Mouse (Mus musculus) cortical plate, adult 2 months (tissue): ENCODE measurements around the gene Agpat3.

Source experiments
- CTCF ChIP-seq: fragments of 200-500 bp; IDR thresholded peaks from 2 replicates; pipeline ENCODE4 v1.5.1; 2011; ENCODE audit warnings: mild to moderate bottlenecking, control low read depth, low read length; ENCODE audit not compliant: insufficient read depth; ENCODE audit errors: extremely low read depth
- POLR2A ChIP-seq: fragments of 200-500 bp; IDR thresholded peaks from 2 replicates; pipeline ENCODE4 v1.6.1; 2011; ENCODE audit warnings: mild to moderate bottlenecking, low read length, control low read depth; ENCODE audit not compliant: insufficient read depth; ENCODE audit errors: extremely low read depth

- no peak for TF ChIP-seq CTCF
- no peak for TF ChIP-seq POLR2A
Observed at GRCm38 (mm10) chr10:78247206-78247605, 105.1 kb downstream of the Agpat3 start.
